Mouse (Mus musculus) right cerebral cortex, postnatal 10 days (tissue): ENCODE data around the gene Nlrc5.
"Not testable (repeated sequence)": the region's sequence is repeated elsewhere in the genome, so short reads cannot be mapped to it uniquely, and the experiment has no call there.

Source experiments
- DNase-seq, 2 experiments: peaks; one replicate each; pipeline ENCODE4 v3.0.0; 2021; ENCODE audit warnings: low spot score in 2 of 2

Gene Nlrc5

DNA sequence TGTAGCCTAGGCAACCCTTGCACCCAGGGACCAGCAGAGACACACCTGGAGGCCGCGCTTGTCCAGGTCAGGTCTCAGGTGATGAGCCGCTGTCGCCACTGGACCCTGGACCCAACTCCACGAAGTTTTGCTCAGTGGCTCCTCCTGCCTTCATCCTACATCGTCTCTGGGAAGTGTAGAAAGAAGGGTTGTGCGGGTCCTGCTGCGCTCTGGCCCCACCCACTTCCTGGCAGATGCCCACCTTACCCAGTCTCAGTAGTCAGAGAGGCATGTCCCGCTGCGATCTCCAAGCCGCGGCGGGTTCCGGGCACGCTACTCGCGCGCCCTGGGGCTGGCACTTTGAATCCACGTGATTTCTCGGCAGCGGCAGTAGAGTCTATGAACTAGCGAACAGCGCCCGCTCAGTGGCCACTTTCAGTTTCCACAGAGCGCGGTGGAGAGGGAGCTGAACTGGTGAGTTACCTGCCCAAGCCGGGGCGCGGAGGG lies at the start of gene Nlrc5:
Gene Nlrc5 (plus strand): TSS at position 376 of the 486 bp plus-strand sequence.
- peak; percentile 56 to 63 for DNase-seq

DNA sequence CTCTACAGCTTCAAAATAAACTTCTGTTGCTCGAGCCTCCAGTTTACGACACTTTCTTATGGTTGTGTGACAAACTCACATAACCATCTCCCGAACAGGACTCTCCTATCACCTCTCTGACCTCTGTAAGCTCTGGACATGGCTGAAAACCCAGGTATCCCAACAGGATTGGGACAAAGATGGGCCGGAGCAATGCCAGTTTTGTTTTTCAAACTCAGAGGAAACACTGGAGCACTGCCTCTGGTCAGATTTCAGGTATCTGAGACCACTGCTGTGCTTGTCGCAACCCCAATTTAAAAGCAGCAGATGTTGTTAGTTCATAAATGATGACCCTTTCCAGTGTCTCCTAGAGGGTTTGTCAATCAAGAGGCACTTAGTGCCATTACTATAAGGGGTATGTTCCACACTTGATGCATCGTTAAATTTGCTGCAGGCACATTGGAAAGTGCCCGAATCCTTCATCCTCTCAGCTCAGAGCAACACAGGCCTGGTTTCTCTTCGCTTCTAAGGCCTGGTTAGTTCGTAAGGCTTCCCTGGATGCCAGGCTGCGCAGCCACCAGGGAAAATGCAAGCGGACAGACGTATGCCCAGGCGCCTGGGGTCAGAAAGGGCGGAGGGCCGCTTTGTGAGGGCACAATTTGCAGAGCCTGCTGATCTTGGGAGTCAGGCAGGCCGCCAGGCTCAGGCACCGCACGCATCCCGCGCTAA lies 48.5 kb upstream of the Nlrc5 start:
- DNase-seq, result no peak

DNA sequence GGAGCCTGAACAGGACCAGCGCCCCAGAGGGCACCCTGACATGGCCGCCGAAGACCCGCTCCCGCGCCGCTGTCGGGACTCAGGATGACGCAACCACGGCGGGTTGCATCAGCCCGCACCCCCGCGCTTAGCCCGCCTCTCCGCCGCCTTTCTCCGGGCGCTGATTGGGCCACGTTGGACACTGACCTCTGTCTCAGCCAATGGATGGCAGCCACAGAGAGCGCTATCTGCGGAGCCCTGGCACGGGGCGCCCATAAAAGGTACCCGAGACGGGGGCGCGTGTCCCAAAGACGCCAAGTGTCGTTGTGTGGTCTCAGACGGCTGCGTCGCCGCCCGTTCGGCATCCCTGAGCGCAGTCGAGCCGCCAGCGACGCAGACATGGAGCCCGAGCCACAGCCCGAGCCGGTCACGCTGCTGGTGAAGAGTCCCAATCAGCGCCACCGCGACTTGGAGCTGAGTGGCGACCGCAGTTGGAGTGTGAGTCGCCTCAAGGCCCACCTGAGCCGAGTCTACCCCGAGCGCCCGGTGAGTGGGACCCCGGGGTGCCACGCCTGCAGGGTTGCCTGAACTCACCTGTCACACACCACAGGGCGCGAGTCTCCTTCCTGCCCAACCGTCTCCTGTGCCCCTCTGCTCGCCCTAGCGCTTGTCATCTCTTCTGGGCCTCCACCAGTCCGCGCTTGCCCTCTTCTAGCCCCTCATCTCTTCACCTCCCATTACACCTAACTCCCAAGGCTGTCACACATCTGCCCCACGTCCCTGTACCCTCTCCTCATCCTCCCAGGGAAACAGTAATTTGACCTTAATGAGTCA lies 47.7 kb upstream of the Nlrc5 start, which contains the start of gene Herpud1:
Gene Herpud1 (plus strand): TSS at position 225 of the 813 bp plus-strand sequence.
- DNase-seq, result peak; percentile 99

DNA sequence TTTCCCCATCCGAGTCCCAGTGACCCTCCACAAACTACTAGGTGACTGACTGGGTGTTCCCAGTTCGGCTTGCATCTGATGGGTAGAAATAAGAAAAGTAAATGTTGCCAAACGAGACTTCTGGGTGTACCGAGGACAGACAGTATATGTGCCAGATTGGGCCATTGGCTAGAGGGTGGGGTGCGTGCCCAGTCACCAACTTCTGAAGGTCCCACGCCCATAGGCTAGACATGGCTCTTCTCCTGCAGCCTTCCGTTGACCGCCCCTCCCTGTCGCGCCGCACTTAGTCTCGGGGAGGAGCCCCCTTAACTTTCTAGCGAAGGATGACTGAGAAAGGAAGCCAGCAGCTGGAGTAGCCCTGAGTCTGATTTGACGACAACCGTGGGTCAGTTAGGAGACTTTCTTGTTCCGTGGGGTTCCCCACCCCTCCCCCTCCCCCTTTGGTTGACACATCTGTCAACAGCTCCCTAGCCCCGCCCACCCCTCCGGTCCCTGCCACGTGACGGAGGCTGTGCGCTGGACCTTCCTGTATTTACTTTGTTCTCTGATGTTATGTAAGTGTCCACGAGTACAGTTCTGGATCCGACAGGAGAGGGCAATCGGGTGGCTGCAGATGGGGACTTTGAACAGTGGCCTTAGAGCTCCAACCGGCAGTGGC lies 47.0 kb upstream of the Nlrc5 start:
- peak; percentile 80 to 82 for DNase-seq

GRCm38 (mm10) chr8:94387785-94388184 lies 46.4 kb upstream of the Nlrc5 start:
- DNase-seq, result no peak

- DNase-seq, result no peak
Measured at GRCm38 (mm10) chr8:94389531-94389930, 44.6 kb upstream of the Nlrc5 start.

- no peak for DNase-seq
Measured at GRCm38 (mm10) chr8:94390429-94390828, 43.7 kb upstream of the Nlrc5 start.

DNA sequence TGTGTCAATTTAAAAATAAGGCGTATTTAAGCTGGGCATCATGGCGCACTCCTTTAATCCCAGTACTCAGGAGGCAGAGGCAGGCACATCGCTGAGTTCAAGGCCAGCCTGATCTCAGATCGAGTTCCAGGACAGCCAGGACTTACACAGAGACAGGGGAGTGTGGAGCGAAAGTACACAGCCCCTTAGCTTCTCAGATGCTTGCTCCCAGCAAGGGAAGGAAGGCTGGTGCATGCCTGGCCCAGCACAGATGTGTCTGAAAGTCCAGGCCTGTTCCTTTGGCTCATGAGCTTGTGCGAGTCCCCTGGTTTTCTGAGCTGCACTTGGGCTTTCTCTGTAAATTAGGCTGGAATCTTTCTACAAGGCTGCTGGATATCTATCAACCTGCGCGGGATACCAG lies 43.2 kb upstream of the Nlrc5 start:
- no peak for DNase-seq

GRCm38 (mm10) chr8:94392147-94392546 lies 42.0 kb upstream of the Nlrc5 start:
- DNase-seq, result peak in 1 of 2 experiments; percentile 60

DNA sequence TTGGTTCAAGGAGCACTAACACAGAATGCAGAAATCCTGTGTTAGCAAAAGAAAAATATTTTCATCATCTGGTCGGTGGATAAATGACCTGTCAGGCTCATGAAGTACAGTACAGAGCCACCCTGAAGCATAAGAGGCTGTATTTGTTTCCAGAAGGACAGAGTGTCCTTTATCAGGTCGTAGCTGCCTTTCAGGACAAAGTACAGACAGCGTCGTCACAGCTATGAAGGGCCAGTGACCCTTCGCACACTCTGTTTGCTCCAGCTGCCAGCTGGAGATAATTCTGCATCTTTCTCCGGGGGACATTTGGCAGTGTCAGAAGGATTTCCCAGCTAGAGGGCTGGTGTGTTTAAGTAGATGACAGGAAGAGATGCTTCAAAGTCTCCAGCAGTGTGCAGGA lies 41.5 kb upstream of the Nlrc5 start:
- no peak for DNase-seq

DNA sequence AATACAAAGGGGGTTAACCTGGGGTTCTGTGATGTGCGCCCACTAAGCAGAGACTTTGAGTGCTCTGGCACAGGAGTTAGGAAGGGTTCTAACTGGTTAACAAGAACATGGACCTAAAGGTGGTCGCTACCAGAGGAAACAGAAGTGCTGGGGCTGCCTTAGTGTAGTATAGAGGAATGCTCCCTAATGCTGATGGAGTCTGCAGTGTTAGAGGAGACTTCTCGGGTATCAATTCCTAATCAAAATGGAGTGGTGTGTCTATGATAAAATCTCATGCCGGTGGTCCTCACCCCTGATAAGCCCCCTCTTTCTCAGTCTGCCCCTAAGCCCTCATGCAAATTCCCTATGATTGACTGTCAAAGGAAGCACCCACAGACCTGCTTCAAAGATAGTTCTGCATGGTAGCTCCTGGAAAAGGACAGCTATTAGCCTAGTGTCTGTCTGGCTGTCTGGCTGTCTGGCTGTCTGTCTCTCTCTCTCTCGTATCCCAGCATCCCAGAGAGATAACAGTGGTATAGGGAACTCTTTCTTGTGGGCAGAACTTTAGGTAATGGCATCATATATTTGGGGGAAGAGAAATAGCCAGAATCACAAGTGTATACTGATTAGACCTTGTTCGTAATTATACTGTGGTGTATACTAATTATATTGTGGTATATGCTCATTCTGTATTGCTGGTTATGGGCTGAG lies 38.2 kb upstream of the Nlrc5 start:
- DNase-seq, result no peak

- peak in 1 of 2 experiments; percentile 52 for DNase-seq
Measured at GRCm38 (mm10) chr8:94396964-94397657, 37.0 kb upstream of the Nlrc5 start.

GRCm38 (mm10) chr8:94398587-94398986 lies 35.6 kb upstream of the Nlrc5 start:
- no peak for DNase-seq

- no peak for DNase-seq
Measured at GRCm38 (mm10) chr8:94399361-94399953, 34.7 kb upstream of the Nlrc5 start.

- DNase-seq, result not testable (repeated sequence)
Measured at GRCm38 (mm10) chr8:94399957-94400356, 34.2 kb upstream of the Nlrc5 start.

DNA sequence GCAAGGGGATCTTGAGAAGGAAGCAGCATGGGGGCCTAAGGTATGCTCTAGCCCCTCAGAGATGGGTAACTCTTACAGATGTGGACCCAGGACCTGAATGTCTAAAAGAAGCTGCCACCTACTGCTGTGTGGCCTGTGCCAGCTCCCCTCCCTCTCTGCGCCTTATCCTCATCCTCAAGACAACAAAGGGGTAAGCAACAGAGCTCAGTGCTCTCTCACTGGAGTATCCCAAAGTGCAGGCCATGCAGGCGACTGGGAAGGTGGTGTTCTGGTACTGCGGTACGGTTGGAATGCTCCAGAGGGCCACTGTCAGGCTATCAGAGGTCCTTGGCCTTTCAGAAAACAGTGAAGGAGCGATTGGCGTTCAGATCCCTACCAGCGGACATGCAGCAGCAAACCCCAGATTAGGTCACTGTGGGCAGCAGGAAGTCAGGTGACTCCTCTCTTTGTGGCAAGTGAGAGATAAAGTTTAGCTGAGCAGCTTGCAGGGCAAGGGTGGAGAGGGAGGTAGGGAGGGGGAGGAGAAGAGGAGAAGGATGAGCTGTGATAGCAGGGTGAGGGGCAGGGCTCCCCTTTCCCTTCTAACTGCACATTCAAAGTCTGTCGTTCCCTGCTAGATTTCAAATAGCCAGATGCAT lies 25.6 kb upstream of the Nlrc5 start:
- no peak for DNase-seq

DNA sequence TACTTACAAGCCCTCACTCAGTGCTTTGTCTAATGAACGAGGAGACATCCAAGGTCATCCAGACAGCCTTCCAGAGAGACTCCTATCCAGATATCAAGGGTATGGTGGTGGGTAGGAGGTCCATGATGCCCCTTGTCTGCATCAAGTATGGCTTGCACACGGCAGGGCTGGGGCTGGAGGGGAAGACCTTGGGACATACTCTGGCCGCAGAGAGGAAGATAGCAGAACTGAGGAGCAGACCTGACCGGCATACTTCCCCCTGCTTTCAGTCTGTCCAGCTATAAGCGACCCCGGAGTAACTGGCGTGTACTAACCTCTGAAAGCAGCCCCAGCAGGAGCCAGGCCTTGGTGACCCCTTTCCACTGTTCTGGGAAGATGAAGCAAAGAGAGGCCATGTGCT lies 24.6 kb upstream of the Nlrc5 start:
- DNase-seq, result no peak

- DNase-seq, result no peak
Measured at GRCm38 (mm10) chr8:94412518-94412917, 21.6 kb upstream of the Nlrc5 start.

DNA sequence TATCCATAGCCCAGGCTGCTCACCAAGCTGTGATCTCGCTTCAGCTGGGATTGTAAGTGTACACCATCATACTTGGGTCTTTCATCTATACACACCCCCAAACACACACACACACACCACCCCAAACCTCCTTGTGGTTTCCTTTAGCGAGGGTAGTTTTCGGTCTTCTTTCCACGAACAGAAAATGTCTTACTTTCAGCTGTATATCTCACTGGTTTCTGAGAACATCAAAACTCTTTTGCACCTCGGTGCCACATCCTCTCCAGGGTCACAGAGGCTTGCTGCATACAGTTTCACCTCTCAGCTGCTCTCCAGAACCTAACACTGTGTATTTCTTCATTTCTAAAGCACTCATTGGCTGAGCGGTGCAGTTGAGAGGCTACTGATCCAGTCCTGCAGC lies 20.6 kb upstream of the Nlrc5 start:
- DNase-seq, result no peak

DNA sequence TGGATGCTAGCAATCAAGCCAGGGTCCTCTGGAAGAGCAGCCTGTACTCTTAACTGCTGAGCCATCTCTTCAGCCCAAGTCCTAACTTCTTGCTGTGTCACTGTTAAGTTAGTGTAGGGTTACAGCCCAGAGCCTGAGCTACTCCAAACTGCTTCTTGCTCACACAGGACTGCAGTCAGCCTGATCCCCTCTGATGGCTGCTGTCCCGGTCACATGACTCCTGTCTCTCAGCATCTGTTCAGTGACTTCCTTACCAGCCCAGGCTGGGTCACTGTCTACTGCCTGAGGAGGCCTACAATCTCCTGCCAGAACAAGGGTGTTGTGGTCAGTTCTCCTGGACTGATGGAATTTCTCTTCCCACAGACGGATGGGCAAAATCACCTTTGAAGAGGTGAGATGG lies 18.9 kb upstream of the Nlrc5 start:
- DNase-seq, result no peak
